Comparison of ENCODE assay signal across 18 mouse cellular contexts in genomic region chr10:87667651-87668140, GRCm38 (mm10).
DNase-seq lines count a peak whose midpoint lies in the region; ATAC-seq lines count a peak whose summit lies in the region.
"Had no signal": no experiment of that assay in that cellular context is flagged by ENCODE, and none has a peak within 500 bp of the region (broad histone marks: within the 10 kb centered on the region; RNA-seq: fewer than 3 reads in every experiment).

No protein-coding gene starts in this region.

- peak; percentile 47 to 54 for DNase-seq in heart, adult 18-20 months
- DNase-seq in heart, postnatal 4 days = no peak
- peak; percentile 53 for DNase-seq in ovary, adult 18-20 months (ENCODE audit: low spot score)
- DNase-seq in ovary, postnatal 10 days (ENCODE audit: low spot score) = no peak
- DNase-seq in heart, postnatal 25 days (ENCODE audit: low spot score) = peak; percentile 12
- DNase-seq in right cerebral cortex, adult 18-20 months = no peak
- DNase-seq: cerebellum, adult 9-10 months; gastrocnemius, postnatal 10 days; spleen, adult 18-20 months; thymus, postnatal 25 days had no signal

- H3K9me3 ChIP-seq in heart, embryonic 13.5 days = no peaks in the 10 kb centered on the region
- H3K9me3 ChIP-seq: hindbrain, embryonic 12.5 days; intestine, embryonic 15.5 days; limb, embryonic 12.5 days; neural tube, embryonic 13.5 days; stomach, embryonic 15.5 days had no signal

- intact Hi-C loops in heart, postnatal 25 days (cut with DNase I) = no loop called here

- no peaks in the 10 kb centered on the region for H3K27me3 ChIP-seq in heart, embryonic 13.5 days (replicated peaks)
- H3K27me3 ChIP-seq: hindbrain, embryonic 12.5 days; intestine, embryonic 15.5 days; limb, embryonic 12.5 days; neural tube, embryonic 13.5 days; stomach, embryonic 15.5 days had no signal

- no peak overlapping the region for H3K9ac ChIP-seq in heart, embryonic 13.5 days
- H3K9ac ChIP-seq: hindbrain, embryonic 12.5 days; intestine, embryonic 15.5 days; limb, embryonic 12.5 days; neural tube, embryonic 13.5 days; stomach, embryonic 15.5 days had no signal

- H3K4me3 ChIP-seq in heart, embryonic 13.5 days = no peak overlapping the region
- H3K4me3 ChIP-seq: erythroblast, embryonic 14.5 days; hindbrain, embryonic 12.5 days; intestine, embryonic 15.5 days; limb, embryonic 12.5 days; neural tube, embryonic 13.5 days; stomach, embryonic 15.5 days had no signal

- peak overlapping the region; percentile 37 for H3K27ac ChIP-seq in heart, embryonic 13.5 days (replicated peaks)
- H3K27ac ChIP-seq: hindbrain, embryonic 12.5 days; intestine, embryonic 15.5 days; limb, embryonic 12.5 days; stomach, embryonic 15.5 days had no signal

- no peak for ATAC-seq in heart, embryonic 13.5 days (ENCODE audit: extremely low read depth, insufficient number of reproducible peaks, low FRiP score, low TSS enrichment)
- ATAC-seq: CD4-positive, CD25-positive, alpha-beta regulatory T cell, adult 4 months; intestine, embryonic 15.5 days had no signal

- peak overlapping the region; percentile 34 for H3K4me2 ChIP-seq in heart, embryonic 13.5 days
- H3K4me2 ChIP-seq: hindbrain, embryonic 12.5 days; intestine, embryonic 15.5 days; limb, embryonic 12.5 days; neural tube, embryonic 13.5 days; stomach, embryonic 15.5 days had no signal

- WGBS in heart, embryonic 13.5 days = 39% methylated on average over 10 of the region's 10 CpGs

- no peaks in the 10 kb centered on the region for H3K36me3 ChIP-seq in heart, embryonic 13.5 days
- H3K36me3 ChIP-seq: hindbrain, embryonic 12.5 days; intestine, embryonic 15.5 days; limb, embryonic 12.5 days; neural tube, embryonic 13.5 days; stomach, embryonic 15.5 days had no signal

- no peaks in the 10 kb centered on the region for H3K4me1 ChIP-seq in heart, embryonic 13.5 days
- H3K4me1 ChIP-seq: intestine, embryonic 15.5 days; limb, embryonic 12.5 days; stomach, embryonic 15.5 days had no signal

Comparison
In these comparisons a context has a peak if more than half of its experiments do, and no peak if none do; other contexts are left out.
1. DNase-seq: peak in heart, adult 18-20 months (2 of 2), ovary, adult 18-20 months (single experiment) and heart, postnatal 25 days (single experiment); none in heart, postnatal 4 days (single experiment), ovary, postnatal 10 days (single experiment) and right cerebral cortex, adult 18-20 months (single experiment).